In genomic region chr14:47937081-47937651, GRCm38 (mm10) we compare ENCODE assay signal across 11 mouse cellular contexts.
A peak's percentile ranks its signal among the peaks of the same experiment; 100 is the strongest.
DNase-seq lines count a peak whose midpoint lies in the region; ATAC-seq and TF ChIP-seq lines count a peak whose summit lies in the region.
"Had no signal": no experiment of that assay in that cellular context is flagged by ENCODE, and none has a peak within 500 bp of the region (broad histone marks: within the 10 kb centered on the region; RNA-seq: fewer than 3 reads in every experiment).

No protein-coding gene starts in this region.

- no peaks in the 10 kb centered on the region for H3K36me3 ChIP-seq in midbrain, embryonic 11.5 days (ENCODE audit: control insufficient read depth, insufficient read depth, low read length)
- H3K36me3 ChIP-seq in midbrain, embryonic 10.5 days: no peaks in the 10 kb centered on the region
- H3K36me3 ChIP-seq in embryonic facial prominence, embryonic 15.5 days: no peaks in the 10 kb centered on the region
- H3K36me3 ChIP-seq in forebrain, embryonic 12.5 days (replicated peaks): no peaks in the 10 kb centered on the region
- H3K36me3 ChIP-seq: forebrain, embryonic 10.5 days had no signal

- no peak for ATAC-seq in midbrain, embryonic 11.5 days (ENCODE audit: low FRiP score)
- peak; percentile 67 for ATAC-seq in embryonic facial prominence, embryonic 15.5 days (ENCODE audit: insufficient number of reproducible peaks, low FRiP score, low TSS enrichment, low read depth)
- ATAC-seq in forebrain, embryonic 12.5 days (ENCODE audit: low FRiP score): no peak

- H3K4me1 ChIP-seq in midbrain, embryonic 11.5 days (ENCODE audit: control insufficient read depth, insufficient read depth, low read length): no peaks in the 10 kb centered on the region
- peaks cover 7% of the 10 kb centered on the region for H3K4me1 ChIP-seq in midbrain, embryonic 10.5 days
- 0 out of 2 replicates have a peak, but pooled peaks cover 13% of the 10 kb centered on the region for H3K4me1 ChIP-seq in embryonic facial prominence, embryonic 15.5 days
- no peaks in the 10 kb centered on the region for H3K4me1 ChIP-seq in forebrain, embryonic 12.5 days

- H3K27me3 ChIP-seq in midbrain, embryonic 11.5 days (ENCODE audit: control insufficient read depth, insufficient read depth, low read length): no peaks in the 10 kb centered on the region
- H3K27me3 ChIP-seq in midbrain, embryonic 10.5 days (ENCODE audit: low read depth, poor library complexity, severe bottlenecking): no peaks in the 10 kb centered on the region
- H3K27me3 ChIP-seq in embryonic facial prominence, embryonic 15.5 days: no peaks in the 10 kb centered on the region
- no peaks in the 10 kb centered on the region for H3K27me3 ChIP-seq in forebrain, embryonic 12.5 days

- H3K4me2 ChIP-seq in midbrain, embryonic 11.5 days: no peak overlapping the region
- H3K4me2 ChIP-seq in embryonic facial prominence, embryonic 15.5 days (replicated peaks): no peak overlapping the region
- no peak overlapping the region for H3K4me2 ChIP-seq in forebrain, embryonic 12.5 days

- H3K9me3 ChIP-seq in midbrain, embryonic 11.5 days (ENCODE audit: control insufficient read depth, low read length): no peaks in the 10 kb centered on the region
- no peaks in the 10 kb centered on the region for H3K9me3 ChIP-seq in midbrain, embryonic 10.5 days (replicated peaks)
- no peaks in the 10 kb centered on the region for H3K9me3 ChIP-seq in embryonic facial prominence, embryonic 15.5 days (replicated peaks)
- H3K9me3 ChIP-seq in forebrain, embryonic 12.5 days: no peaks in the 10 kb centered on the region
- H3K9me3 ChIP-seq: forebrain, embryonic 10.5 days had no signal

- WGBS in midbrain, embryonic 11.5 days: 86% methylated on average over 7 of the region's 7 CpGs
- 89% methylated on average over 7 of the region's 7 CpGs for WGBS in midbrain, embryonic 10.5 days
- 51% methylated on average over 7 of the region's 7 CpGs for WGBS in embryonic facial prominence, embryonic 15.5 days
- WGBS in forebrain, embryonic 12.5 days: 91% methylated on average over 7 of the region's 7 CpGs

- no peak overlapping the region for H3K4me3 ChIP-seq in gastrocnemius, adult 2 months
- no peak overlapping the region for H3K4me3 ChIP-seq in midbrain, embryonic 11.5 days (ENCODE audit: low read depth, low read length)
- H3K4me3 ChIP-seq in midbrain, embryonic 10.5 days: no peak overlapping the region
- no peak overlapping the region for H3K4me3 ChIP-seq in embryonic facial prominence, embryonic 15.5 days (replicated peaks)
- no peak overlapping the region for H3K4me3 ChIP-seq in forebrain, embryonic 12.5 days (replicated peaks)
- H3K4me3 ChIP-seq: forebrain, embryonic 10.5 days had no signal

- H3K27ac ChIP-seq in gastrocnemius, adult 2 months: no peak overlapping the region
- no peak overlapping the region for H3K27ac ChIP-seq in midbrain, embryonic 11.5 days (ENCODE audit: low read depth, low read length)
- H3K27ac ChIP-seq in midbrain, embryonic 10.5 days (replicated peaks): no peak overlapping the region
- H3K27ac ChIP-seq in embryonic facial prominence, embryonic 15.5 days (replicated peaks): peak overlapping the region; percentile 31; the same call in 1 of the 2 replicates
- H3K27ac ChIP-seq in forebrain, embryonic 12.5 days: no peak overlapping the region
- H3K27ac ChIP-seq: forebrain, embryonic 10.5 days had no signal

- intact Hi-C loops in gastrocnemius, postnatal 14 days (cut with DNase I; ENCODE audit: low total_unique reads): no loop called here
- intact Hi-C loops in gastrocnemius, adult 2 months (cut with DNase I): no loop called here

- H3K9ac ChIP-seq in midbrain, embryonic 11.5 days (ENCODE audit: low read length): no peak overlapping the region
- no peak overlapping the region for H3K9ac ChIP-seq in embryonic facial prominence, embryonic 15.5 days
- H3K9ac ChIP-seq in forebrain, embryonic 12.5 days: no peak overlapping the region

- DNase-seq in gastrocnemius, postnatal 14 days: peak; percentile 28
- DNase-seq in gastrocnemius, adult 2 months: no peak
- peak; percentile 64 for DNase-seq in midbrain, embryonic 11.5 days (ENCODE audit: low spot score, missing footprints)
- no peak for DNase-seq in midbrain, embryonic 10.5 days (ENCODE audit: low spot score)
- peak; percentile 21 for DNase-seq in lung, postnatal 14 days
- DNase-seq in embryo, embryonic 11 days: no peak
- DNase-seq: heart, postnatal 36 days; kidney, postnatal 10 days had no signal

- TF ChIP-seq CTCF in gastrocnemius, adult 2 months (IDR thresholded peaks at IDR 0.05): no peak

Comparison
In these comparisons a context has a peak if more than half of its experiments do, and no peak if none do; other contexts are left out.
1. DNase-seq: peak in gastrocnemius, postnatal 14 days (single experiment), midbrain, embryonic 11.5 days (single experiment) and lung, postnatal 14 days (single experiment); none in gastrocnemius, adult 2 months (single experiment), midbrain, embryonic 10.5 days (single experiment) and embryo, embryonic 11 days (single experiment).